Mouse (Mus musculus) layer of hippocampus, postnatal 14 days (tissue): Measurements from ENCODE around the gene Mrgpre. TPM values are rescaled to one million over a fixed set of nuclear protein-coding genes. Genes with fewer than 3 reads are reported as not detected.

Experiments
- DNase-seq, 2 experiments: peaks; one replicate each; pipeline ENCODE4 v3.0.0; 2021 to 2022; ENCODE audit warnings: low spot score in 2 of 2, mixed read lengths in 1 of 2
- microRNA-seq, 2 experiments: library from miRNA; unstranded; fragments of <30 nt; microRNA quantifications; one replicate each; pipeline ENCODE4 v1.2.0; 2021
- total RNA-seq, 2 experiments: library from RNA; stranded (reverse); gene quantifications; 2 replicates each; pipeline ENCODE4 v1.2.3; 2021

Mrgpre gene
- total RNA-seq, 2 experiments from 2014 or later, result 5.5 to 6.1 TPM

GRCm38 (mm10) chr7:143739511-143740461 lies 44.5 kb downstream of the Mrgpre start:
- DNase-seq, result peak; percentile 78 to 83

- peak in 1 of 2 experiments; percentile 22 for DNase-seq
These were observed 45.7 kb downstream of the Mrgpre start for GRCm38 (mm10) chr7:143738601-143739006.

GRCm38 (mm10) chr7:143738194-143738593 lies 46.1 kb downstream of the Mrgpre start:
- no peak for DNase-seq

- DNase-seq, result no peak
These were observed 50.6 kb downstream of the Mrgpre start for GRCm38 (mm10) chr7:143733746-143734145.

- DNase-seq, result no peak
These were observed 54.4 kb downstream of the Mrgpre start for GRCm38 (mm10) chr7:143729886-143730285.

Small RNA genes within 50 kb of the gene (microRNA-seq; reads per million reads assigned to microRNA genes)
- 0 reads per million in 2 experiments for gene Gm22064

Other genes starting within 250 kb of the Mrgpre start
- 100 to 1,000 TPM; 130 to 138 TPM for gene Nap1l4, start 235.4 kb downstream of the Mrgpre start, total RNA-seq
- 10 to 100 TPM; 53.8 to 62.8 TPM for gene Cars, start 184.4 kb downstream of the Mrgpre start, total RNA-seq
- gene Tnfrsf26, start 155.8 kb downstream of the Mrgpre start, total RNA-seq, result under 1 TPM; 0.12 to 0.23 TPM
- gene Tnfrsf22, start 134.8 kb downstream of the Mrgpre start, total RNA-seq, result 1 to 10 TPM; 2.1 to 2.9 TPM
- 1 to 10 TPM; 1.3 to 1.6 TPM for gene Tnfrsf23, start 98.6 kb downstream of the Mrgpre start, total RNA-seq
- 10 to 100 TPM; 36.3 to 40.9 TPM for gene Osbpl5, start 27.5 kb downstream of the Mrgpre start, total RNA-seq
- not detected for gene Mrgprg, start 17.5 kb downstream of the Mrgpre start, total RNA-seq
- 1 to 10 TPM; 5.7 to 6.3 TPM for gene Nadsyn1, start 38.3 kb upstream of the Mrgpre start, total RNA-seq
- 10 to 100 TPM; 66.2 to 69.8 TPM for gene Dhcr7, start 38.6 kb upstream of the Mrgpre start, total RNA-seq
- not detected for gene Gm498, start 82.3 kb upstream of the Mrgpre start, total RNA-seq
- 100 to 1,000 TPM; 133 to 146 TPM for gene Shank2, start 217.4 kb upstream of the Mrgpre start, total RNA-seq